Mouse (Mus musculus) megakaryocyte, embryonic 14.5 days (primary cell): ENCODE data around the gene Tpk1. TPM values are rescaled to one million over a fixed set of nuclear protein-coding genes. Genes with fewer than 3 reads are reported as not detected.

Source experiments
- H3K27me3 ChIP-seq: replicated peaks from 2 replicates; pipeline ENCODE3; 2012; ENCODE audit warnings: inconsistent platforms
- H3K36me3 ChIP-seq: replicated peaks from 2 replicates; pipeline ENCODE3; 2012; ENCODE audit warnings: low read length, inconsistent platforms, mixed read lengths
- H3K4me1 ChIP-seq: 2 replicates; pipeline ENCODE4 v1.6.1; 2012; ENCODE audit warnings: inconsistent platforms
- H3K4me3 ChIP-seq: replicated peaks from 2 replicates; pipeline ENCODE3; 2012; ENCODE audit warnings: moderate library complexity, mild to moderate bottlenecking, inconsistent platforms
- H3K9me3 ChIP-seq: 2 replicates; pipeline ENCODE4 v1.6.1; 2012; ENCODE audit warnings: inconsistent platforms
- FLI1 ChIP-seq: IDR thresholded peaks from 2 replicates; pipeline ENCODE4 v1.6.1; 2012; ENCODE audit warnings: low read length, inconsistent platforms, mixed read lengths
- GATA1 ChIP-seq: IDR thresholded peaks from 3 replicates; pipeline ENCODE4 v1.6.1; 2012; ENCODE audit warnings: mixed read lengths, low read length, inconsistent platforms, borderline replicate concordance
- polyA plus RNA-seq: library from polyadenylated mRNA; stranded (reverse); fragments of >175 nt; gene quantifications from 2 replicates; pipeline ENCODE4 v1.2.3, GENCODE M21; 2012; ENCODE audit warnings: low replicate concordance; ENCODE audit not compliant: insufficient read depth

Tpk1 gene
- polyA plus RNA-seq, 1 experiment, result not detected

DNA sequence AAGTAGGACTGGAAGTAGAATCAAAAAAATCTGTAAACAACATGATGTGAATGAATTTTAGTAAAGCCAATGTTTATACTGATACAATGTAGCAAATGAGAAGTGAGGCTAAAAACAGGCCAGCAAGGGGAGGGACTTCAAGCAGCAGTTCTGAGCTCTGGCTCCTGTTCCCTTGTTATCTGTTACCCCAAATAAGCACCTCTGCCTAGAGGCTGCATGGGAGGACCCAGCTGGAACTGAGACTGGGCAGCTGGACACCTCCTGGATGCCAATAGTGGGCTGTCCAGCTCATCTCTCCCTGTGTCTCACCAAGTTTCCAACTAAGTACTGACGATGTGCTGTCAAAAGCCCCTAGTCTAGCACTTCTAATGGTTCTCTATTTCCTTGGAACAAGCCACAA, 257.1 kb downstream of the Tpk1 start:
- Histone ChIP-seq H3K27me3 (no peaks in the 10 kb centered on the region), H3K4me1 (peaks cover 19% of the 10 kb centered on the region), H3K4me3 (peak overlapping the region; percentile 67), H3K36me3 (no peaks in the 10 kb centered on the region), H3K9me3 (no peaks in the 10 kb centered on the region)
- TF ChIP-seq FLI1 (no peak), GATA1 (no peak)

DNA sequence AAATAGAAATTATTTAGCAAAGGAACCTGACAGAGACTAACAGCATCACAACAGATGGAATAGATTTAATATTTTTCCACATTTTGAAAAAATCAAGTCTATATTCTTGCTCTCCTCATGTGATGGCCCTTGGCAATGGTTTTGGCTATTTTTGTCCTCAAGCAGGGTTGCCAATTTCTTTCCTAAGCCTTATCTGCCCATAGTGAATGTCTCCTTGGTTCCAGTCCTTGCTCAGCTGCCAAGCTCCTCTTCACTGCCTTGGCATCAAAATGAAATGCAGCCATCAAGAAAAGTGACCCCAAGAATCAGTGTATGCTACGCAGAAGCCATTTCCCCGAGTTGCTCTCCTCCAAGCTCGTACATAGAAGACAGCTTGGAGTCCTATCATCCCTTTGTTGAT, 263.0 kb downstream of the Tpk1 start:
- Histone ChIP-seq H3K4me3 (no peak overlapping the region), H3K9me3 (no peaks in the 10 kb centered on the region), H3K27me3 (no peaks in the 10 kb centered on the region), H3K36me3 (no peaks in the 10 kb centered on the region), H3K4me1 (peaks cover 7% of the 10 kb centered on the region)
- no peak for TF ChIP-seq FLI1
- no peak for TF ChIP-seq GATA1

DNA sequence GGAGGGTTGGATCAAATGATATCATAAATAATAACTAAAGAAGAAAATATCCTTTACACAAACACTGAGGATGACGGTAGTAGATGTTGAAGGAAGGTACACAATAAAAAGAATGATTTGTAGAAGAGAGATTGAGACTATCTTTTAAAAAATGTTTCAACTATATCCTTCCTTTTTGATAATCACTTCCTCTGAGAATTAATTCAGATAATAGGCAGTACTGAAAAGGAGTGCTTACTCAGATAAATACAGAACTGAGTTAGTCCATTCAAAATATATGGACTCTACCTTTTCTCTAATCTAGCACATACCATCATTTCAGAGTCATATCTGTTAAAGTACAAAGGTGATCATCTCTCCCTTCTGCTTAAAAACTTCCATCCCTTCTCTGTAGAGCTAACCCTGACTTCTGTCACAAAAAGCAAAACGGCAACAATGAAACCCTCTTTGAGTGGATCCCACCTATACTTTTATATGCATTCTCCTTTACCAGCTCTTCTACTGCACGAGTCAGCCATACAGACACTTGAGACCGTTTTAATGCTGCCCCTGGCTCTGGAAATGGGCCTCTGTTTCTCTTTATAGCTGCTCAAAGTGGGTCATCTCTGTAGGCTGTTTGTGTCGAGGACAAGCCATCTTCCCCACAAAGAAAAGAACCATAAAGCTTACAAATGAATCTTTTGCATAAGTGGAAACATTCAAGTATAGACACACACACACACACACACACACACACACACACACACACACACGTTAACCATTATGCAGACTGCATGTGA, 263.7 kb downstream of the Tpk1 start:
- no peaks in the 10 kb centered on the region for H3K27me3 ChIP-seq
- no peaks in the 10 kb centered on the region for H3K9me3 ChIP-seq
- peaks cover 7% of the 10 kb centered on the region; the same call in 1 of the 2 replicates for H3K4me1 ChIP-seq
- no peak overlapping the region for H3K4me3 ChIP-seq
- H3K36me3 ChIP-seq, result no peaks in the 10 kb centered on the region
- TF ChIP-seq GATA1, result no peak
- no peak for TF ChIP-seq FLI1

DNA sequence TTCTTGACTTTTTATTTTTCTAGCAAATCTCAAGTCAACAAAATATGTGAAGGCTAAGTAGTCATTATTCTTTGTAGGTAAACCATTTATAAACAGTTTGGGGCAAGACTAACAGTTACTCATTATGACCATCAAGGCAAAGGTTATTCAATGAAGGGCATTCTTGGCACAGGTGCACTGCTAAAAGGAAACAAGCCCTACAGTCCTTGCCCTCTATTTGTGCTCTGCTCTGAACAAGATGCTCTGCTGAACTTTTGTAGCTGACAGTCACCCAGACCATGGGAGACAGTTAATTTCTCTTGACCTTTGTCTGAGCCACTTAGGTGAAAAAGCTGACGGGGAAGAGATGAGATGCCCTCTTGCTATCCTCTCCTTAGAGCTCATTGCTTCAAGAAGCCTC, 269.7 kb downstream of the Tpk1 start:
- H3K4me3 ChIP-seq, result no peak overlapping the region
- H3K9me3 ChIP-seq, result no peaks in the 10 kb centered on the region
- TF ChIP-seq GATA1 (no peak), FLI1 (no peak)
- no peaks in the 10 kb centered on the region for H3K27me3 ChIP-seq
- H3K4me1 ChIP-seq, result no peaks in the 10 kb centered on the region
- no peaks in the 10 kb centered on the region for H3K36me3 ChIP-seq

DNA sequence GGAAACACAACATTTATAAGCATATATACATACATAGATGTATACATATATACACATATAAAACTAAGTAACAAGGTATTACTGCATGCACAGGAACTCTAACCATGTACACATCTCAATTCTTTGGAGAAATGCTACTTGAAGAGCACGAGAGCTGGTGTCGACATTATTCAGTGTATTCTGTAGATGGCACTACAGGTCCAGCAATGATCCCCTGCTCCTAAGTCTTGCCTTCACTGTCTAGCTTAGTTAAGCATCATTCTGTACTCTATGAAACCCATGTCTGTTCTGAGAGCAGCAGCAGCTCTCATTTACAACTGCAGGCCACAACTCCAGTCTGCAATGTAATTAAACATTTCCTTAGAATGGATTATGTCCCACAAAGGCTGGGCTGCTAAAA, 270.5 kb downstream of the Tpk1 start:
- no peaks in the 10 kb centered on the region for H3K4me1 ChIP-seq
- no peaks in the 10 kb centered on the region for H3K9me3 ChIP-seq
- no peaks in the 10 kb centered on the region for H3K36me3 ChIP-seq
- H3K27me3 ChIP-seq, result no peaks in the 10 kb centered on the region
- no peak for TF ChIP-seq GATA1
- no peak for TF ChIP-seq FLI1
- H3K4me3 ChIP-seq, result no peak overlapping the region

DNA sequence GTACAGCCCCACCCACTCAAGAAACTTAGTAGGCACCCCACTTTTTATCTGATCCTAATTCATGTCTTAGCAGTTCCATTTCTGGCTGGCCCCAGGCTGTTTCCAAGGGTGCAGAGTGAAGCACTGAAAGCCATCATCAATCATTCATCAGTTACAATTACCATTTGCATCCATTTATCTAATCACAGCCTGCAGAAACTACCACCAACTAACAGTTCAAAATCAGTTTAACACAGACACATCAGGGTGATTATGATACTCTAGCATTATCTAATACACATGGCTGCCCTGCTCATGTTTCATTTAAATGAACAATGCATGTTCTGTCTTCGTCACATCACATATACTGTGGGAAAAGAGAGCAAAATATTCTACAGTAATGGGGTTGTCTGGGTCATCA, 274.7 kb downstream of the Tpk1 start:
- H3K9me3 ChIP-seq, result no peaks in the 10 kb centered on the region
- no peaks in the 10 kb centered on the region for H3K27me3 ChIP-seq
- no peaks in the 10 kb centered on the region for H3K4me1 ChIP-seq
- H3K36me3 ChIP-seq, result no peaks in the 10 kb centered on the region
- TF ChIP-seq GATA1 (no peak), FLI1 (no peak)
- H3K4me3 ChIP-seq, result no peak overlapping the region

DNA sequence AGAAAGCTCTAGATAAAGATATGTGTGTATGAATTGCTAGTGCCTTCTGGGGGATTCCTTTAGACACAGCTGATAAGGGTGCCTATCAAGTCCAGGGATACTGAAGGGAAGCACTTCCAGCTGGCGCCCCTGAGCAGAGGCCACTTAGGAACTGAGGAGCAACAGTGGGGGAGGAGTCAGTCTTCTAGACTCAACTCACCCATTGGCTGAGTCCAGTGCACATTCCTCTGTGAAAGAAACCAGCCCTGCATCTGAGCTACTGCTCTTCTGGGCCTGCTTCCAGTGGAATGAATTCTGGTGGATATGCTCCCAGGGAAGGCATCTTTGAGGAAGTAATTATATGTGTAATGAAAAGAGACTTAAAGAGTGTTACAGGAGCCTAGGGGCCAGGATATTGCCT, 278.8 kb downstream of the Tpk1 start:
- H3K27me3 ChIP-seq, result no peaks in the 10 kb centered on the region
- no peaks in the 10 kb centered on the region for H3K36me3 ChIP-seq
- no peak overlapping the region for H3K4me3 ChIP-seq
- peaks cover 2% of the 10 kb centered on the region; the same call in 1 of the 2 replicates for H3K4me1 ChIP-seq
- H3K9me3 ChIP-seq, result no peaks in the 10 kb centered on the region
- TF ChIP-seq GATA1 (no peak), FLI1 (no peak)

DNA sequence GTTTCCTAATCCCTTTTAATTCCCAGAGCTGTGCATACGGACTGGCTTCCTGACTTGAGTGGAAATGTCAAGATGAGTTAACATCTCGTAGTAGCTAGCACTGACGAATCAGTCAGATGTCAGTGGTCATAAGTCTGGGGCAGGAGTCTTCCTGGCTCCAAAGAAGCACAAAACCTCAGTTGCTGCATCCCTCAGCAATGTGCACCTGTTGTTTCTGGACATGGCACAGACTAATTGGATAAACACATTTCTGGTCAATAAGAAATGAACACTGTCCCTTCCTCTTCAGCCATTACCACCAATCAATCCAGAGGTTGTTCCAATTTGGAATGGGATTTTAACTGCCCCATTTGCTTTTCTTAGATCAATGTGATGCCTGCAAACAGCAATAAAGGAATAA, 281.2 kb downstream of the Tpk1 start:
- H3K4me3 ChIP-seq, result no peak overlapping the region
- H3K27me3 ChIP-seq, result no peaks in the 10 kb centered on the region
- TF ChIP-seq GATA1 (no peak), FLI1 (no peak)
- no peaks in the 10 kb centered on the region for H3K9me3 ChIP-seq
- H3K4me1 ChIP-seq, result peaks cover 3% of the 10 kb centered on the region; the same call in 1 of the 2 replicates
- no peaks in the 10 kb centered on the region for H3K36me3 ChIP-seq

DNA sequence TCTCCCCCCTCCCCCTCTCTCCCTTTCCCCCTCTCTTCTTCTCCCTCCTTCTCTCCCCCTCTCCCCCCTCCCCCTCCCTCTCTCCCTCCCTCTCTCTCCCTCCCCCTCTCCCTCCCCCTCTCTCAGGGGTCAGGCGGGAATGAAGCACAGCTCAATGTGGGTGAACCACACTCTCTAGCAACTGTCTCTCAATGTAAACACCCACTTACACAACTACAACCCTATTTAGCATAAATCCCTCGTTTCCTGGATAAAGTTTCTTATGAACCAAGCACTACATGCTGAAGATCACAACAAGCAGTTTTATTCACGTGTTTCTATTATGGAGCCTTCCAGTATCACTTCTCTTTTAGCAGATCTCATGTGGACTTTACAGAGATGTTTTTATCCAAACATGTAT, 281.8 kb downstream of the Tpk1 start:
- Histone ChIP-seq H3K27me3 (no peaks in the 10 kb centered on the region), H3K4me1 (peaks cover 3% of the 10 kb centered on the region; the same call in 1 of the 2 replicates), H3K9me3 (no peaks in the 10 kb centered on the region), H3K4me3 (no peak overlapping the region), H3K36me3 (no peaks in the 10 kb centered on the region)
- TF ChIP-seq GATA1 (no peak), FLI1 (no peak)

DNA sequence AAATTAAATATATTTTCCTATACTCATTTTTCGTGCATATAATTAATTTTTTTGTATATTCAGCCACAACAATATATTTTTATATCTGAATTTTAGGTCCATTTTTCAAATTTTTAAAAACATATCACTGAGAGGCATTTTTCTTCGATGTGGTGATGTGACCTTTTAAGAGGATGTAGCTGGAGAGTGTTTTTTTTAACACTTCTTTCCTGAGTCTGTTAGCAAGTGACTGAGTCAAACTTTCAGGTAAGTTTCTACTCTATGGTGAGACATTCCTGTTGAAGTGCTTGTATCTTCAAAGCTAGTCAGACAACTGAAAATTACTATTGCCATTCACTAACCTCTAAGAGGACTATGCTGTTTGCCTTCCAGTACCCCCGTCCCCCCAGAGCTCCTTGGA, 283.3 kb downstream of the Tpk1 start:
- no peak for TF ChIP-seq FLI1
- no peak for TF ChIP-seq GATA1

More for the DNA sequence above, 283.3 kb downstream of the Tpk1 start:
- Histone ChIP-seq H3K27me3 (no peaks in the 10 kb centered on the region), H3K9me3 (no peaks in the 10 kb centered on the region), H3K4me3 (no peak overlapping the region), H3K4me1 (peaks cover 3% of the 10 kb centered on the region; the same call in 1 of the 2 replicates), H3K36me3 (no peaks in the 10 kb centered on the region)
